Mouse (Mus musculus): ENCODE measurements around the gene 4930402F06Rik. TPM values are rescaled to one million over a fixed set of nuclear protein-coding genes. Genes with fewer than 3 reads are reported as not detected.
A peak's percentile ranks its signal among the peaks of the same experiment; 100 is the strongest.

Gene 4930402F06Rik
- total RNA-seq, 2 experiments from 2014 or later = not detected

DNA sequence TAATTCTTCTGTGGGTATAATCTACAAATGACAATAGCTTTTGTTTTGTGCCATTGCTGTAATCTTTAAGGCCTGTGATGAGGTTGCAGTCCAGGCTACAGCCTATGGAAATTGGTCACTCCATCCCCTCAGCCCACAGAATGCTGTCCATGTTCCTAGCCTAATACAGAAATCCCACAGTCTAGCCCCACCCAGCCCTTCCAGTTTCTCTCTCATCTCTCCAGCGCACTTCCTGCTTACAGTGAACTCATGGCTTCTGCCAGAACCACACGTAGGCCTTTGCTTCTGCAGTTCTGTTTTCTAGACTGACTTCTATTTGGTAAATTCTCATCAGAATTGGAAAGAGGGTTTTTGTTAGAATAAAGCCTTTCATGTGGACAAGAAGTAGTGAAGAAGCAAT, 51.0 kb downstream of the 4930402F06Rik start:
- no peak for DNase-seq (ENCODE audit: low spot score in 2 of 2)

GRCm38 (mm10) chr2:35342605-35343004, 54.4 kb downstream of the 4930402F06Rik start:
- no peak for DNase-seq (ENCODE audit: low spot score in 2 of 2)

GRCm38 (mm10) chr2:35338707-35339106, 58.3 kb downstream of the 4930402F06Rik start:
- no peak for DNase-seq (ENCODE audit: low spot score in 2 of 2)

GRCm38 (mm10) chr2:35338036-35338435, 58.9 kb downstream of the 4930402F06Rik start:
- no peak for DNase-seq (ENCODE audit: low spot score in 2 of 2)

DNA sequence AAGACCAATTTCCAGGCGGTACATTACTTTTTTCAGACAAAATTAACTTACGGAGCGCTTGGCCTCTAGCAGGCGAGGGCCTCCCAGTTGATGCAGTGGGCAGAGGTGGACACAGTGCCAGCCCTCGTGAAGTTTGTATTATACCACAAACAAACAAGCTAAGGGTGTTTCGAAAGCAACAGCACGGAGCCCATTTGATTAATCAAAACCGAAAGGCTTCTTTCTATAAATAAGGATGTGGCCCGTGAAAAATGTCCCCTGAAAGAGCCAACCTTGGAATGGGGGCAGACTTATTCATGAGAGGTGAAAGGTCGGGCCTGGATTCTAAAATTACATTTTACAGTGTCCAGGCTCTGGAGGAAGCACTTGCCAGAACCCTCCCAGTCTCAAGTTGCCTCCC, 59.6 kb downstream of the 4930402F06Rik start:
- DNase-seq (ENCODE audit: low spot score in 2 of 2) = no peak

- peak; percentile 94 to 97 for DNase-seq (ENCODE audit: low spot score in 2 of 2)
These were observed 60.3 kb downstream of the 4930402F06Rik start, which contains the start of gene Stom for GRCm38 (mm10) chr2:35336388-35337280. Stom (minus strand) TSS chr2:35336976.

DNA sequence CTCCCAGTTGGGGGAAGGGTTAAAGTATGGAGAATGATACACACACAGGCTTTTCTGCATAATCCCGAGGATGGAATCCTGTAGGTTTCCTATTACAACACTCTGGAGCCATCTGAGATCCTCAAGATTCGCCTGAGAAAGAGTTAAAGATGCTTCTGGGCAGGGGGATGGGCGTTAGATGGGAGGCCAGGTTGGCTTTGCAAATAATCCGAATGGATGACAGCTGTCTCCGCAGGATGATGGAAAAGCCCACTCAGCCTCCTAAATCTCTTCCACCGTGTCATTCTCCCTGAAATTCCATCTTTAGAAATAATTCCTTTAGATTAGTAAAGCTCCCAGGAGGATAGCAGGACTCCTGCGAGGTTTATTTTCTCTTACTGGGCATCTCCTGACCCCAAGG, 61.4 kb downstream of the 4930402F06Rik start:
- no peak for DNase-seq (ENCODE audit: low spot score in 2 of 2)

GRCm38 (mm10) chr2:35333670-35334069, 63.3 kb downstream of the 4930402F06Rik start:
- DNase-seq (ENCODE audit: low spot score in 2 of 2) = no peak

DNA sequence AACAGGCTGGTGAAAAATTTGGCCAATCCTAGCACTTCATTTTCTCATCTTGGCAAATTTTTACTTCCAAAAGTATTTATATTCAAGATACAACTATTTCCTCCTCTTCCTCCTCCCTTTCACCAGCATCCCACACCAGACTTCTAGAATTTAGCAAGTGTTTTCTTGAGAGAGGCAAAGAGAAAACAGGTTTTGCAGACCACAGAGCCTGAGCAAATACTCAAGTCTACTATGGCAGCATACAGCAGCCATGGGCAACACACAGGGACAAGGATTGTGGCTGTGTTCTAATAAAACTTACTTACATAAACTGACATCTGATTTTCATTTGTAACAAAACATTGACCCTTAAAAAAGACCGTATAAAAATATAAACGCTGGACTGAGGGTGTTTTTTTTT, 65.8 kb downstream of the 4930402F06Rik start:
- no peak for DNase-seq (ENCODE audit: low spot score in 2 of 2)

DNA sequence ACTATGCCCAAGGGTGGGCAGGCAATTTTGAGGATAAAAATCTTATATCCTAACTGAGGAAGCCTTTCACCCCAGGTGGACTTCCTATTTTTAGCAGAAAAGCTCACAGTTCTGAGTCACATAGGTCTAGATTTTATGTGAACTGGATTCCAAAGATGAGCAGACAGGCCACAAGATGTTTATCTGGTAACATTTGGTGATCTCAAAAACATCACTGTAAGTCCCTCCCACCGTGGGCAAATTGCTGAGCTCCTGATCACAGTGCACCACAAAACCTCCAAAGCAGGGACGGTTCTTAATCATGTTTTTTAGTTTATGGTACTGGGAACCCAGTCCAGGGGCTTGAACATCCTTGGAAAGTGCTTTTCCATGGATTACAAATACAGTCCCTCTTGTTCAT, 67.9 kb downstream of the 4930402F06Rik start:
- no peak for DNase-seq (ENCODE audit: low spot score in 2 of 2)

- DNase-seq (ENCODE audit: low spot score in 2 of 2) = no peak
These were observed 68.7 kb downstream of the 4930402F06Rik start for GRCm38 (mm10) chr2:35328064-35328792.

GRCm38 (mm10) chr2:35327583-35327982, 69.4 kb downstream of the 4930402F06Rik start:
- DNase-seq (ENCODE audit: low spot score in 2 of 2) = no peak

GRCm38 (mm10) chr2:35326931-35327330, 70.0 kb downstream of the 4930402F06Rik start:
- no peak for DNase-seq (ENCODE audit: low spot score in 2 of 2)

- no peak for DNase-seq (ENCODE audit: low spot score in 2 of 2)
These were observed 71.0 kb downstream of the 4930402F06Rik start for GRCm38 (mm10) chr2:35325930-35326329.

Other genes with a start within 250 kb of the 4930402F06Rik start
- 100 to 1,000 TPM; 229 to 234 TPM for gene Rab14, start 196.1 kb downstream of the 4930402F06Rik start, total RNA-seq (2021)
- 10 to 100 TPM; 85.8 to 94.7 TPM for gene Gsn, start 140.8 kb downstream of the 4930402F06Rik start, total RNA-seq (2021)
- gene Stom, start 60.2 kb downstream of the 4930402F06Rik start, total RNA-seq (2021) = 1 to 10 TPM; 8.0 to 8.2 TPM
- gene 4930568D16Rik, start 29.4 kb downstream of the 4930402F06Rik start, total RNA-seq (2021) = not detected
- gene Ggta1, start 66.1 kb upstream of the 4930402F06Rik start, total RNA-seq (2021) = 1 to 10 TPM; 2.8 to 3.8 TPM
- 100 to 1,000 TPM; 113 to 114 TPM for gene Dab2ip, start 161.1 kb upstream of the 4930402F06Rik start, total RNA-seq (2021)